Comparison of ENCODE assay signal across 11 mouse cellular contexts in the genomic region with DNA sequence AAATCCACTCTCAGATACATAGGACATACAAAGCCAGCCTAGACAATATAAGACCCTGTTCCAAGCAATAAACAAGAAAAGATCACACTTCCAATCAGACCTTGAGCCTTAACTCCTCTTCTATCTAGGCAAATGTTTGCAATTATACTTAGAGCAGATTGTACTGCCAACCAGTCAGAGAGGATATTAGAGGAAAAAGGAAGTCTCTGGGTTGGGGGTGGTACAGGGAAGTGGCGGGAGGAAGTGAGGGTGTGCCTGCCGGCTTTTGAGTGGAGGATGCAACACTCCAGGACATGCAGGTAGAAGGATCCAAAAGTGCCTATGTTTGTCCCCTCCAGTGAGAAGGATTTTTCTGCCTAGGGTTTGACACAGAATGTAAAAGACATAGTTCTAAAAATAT. TPM values are rescaled to one million over a fixed set of nuclear protein-coding genes. Genes with fewer than 3 reads are reported as not detected.
DNase-seq lines count a peak whose midpoint lies in the region; ATAC-seq and TF ChIP-seq lines count a peak whose summit lies in the region.
"Had no signal": no experiment of that assay in that cellular context is flagged by ENCODE, and none has a peak within 500 bp of the region (broad histone marks: within the 10 kb centered on the region; RNA-seq: fewer than 3 reads in every experiment).

No protein-coding gene starts in this region.

- whole genome bisulfite sequencing in lung, adult 2 months = 29% methylated on average over 2 of the region's 2 CpGs
- WGBS in liver, embryonic 16.5 days (ENCODE audit: insufficient replicate concordance) = 10% methylated on average over 2 of the region's 2 CpGs

- peak; percentile 59 for DNase-seq in lung, postnatal 25 days (ENCODE audit: low spot score)
- DNase-seq in lung, adult 2 months = no peak
- peak; percentile 57 for DNase-seq in thymus, postnatal 25 days
- no peak for DNase-seq in left cerebral cortex, adult 11 months (ENCODE audit: low spot score)
- DNase-seq: adrenal gland, adult 2 months; cerebellum, postnatal 25 days had no signal

- TF ChIP-seq CTCF in lung, adult 2 months (IDR thresholded peaks at IDR 0.05; ENCODE audit: insufficient read depth, low read length) = no peak

- H3K9ac ChIP-seq in liver, embryonic 16.5 days (ENCODE audit: low read depth, low read length) = no peak overlapping the region
- H3K9ac ChIP-seq: heart, embryonic 12.5 days had no signal

- no peaks in the 10 kb centered on the region for H3K36me3 ChIP-seq in liver, embryonic 16.5 days (ENCODE audit: control insufficient read depth, insufficient read depth)
- H3K36me3 ChIP-seq: heart, embryonic 12.5 days had no signal

- H3K9me3 ChIP-seq in liver, embryonic 16.5 days (replicated peaks; ENCODE audit: control insufficient read depth, low read length) = no peaks in the 10 kb centered on the region
- H3K9me3 ChIP-seq: heart, embryonic 12.5 days had no signal

- no peak overlapping the region for H3K4me3 ChIP-seq in lung, adult 2 months (replicated peaks; ENCODE audit: extremely low read depth, low read depth, low read length)
- no peak overlapping the region for H3K4me3 ChIP-seq in liver, embryonic 16.5 days (ENCODE audit: low read depth, low read length)
- H3K4me3 ChIP-seq: heart, embryonic 12.5 days had no signal

- H3K27ac ChIP-seq in liver, embryonic 16.5 days (ENCODE audit: low read length) = peak overlapping the region; percentile 29

- H3K4me2 ChIP-seq in liver, embryonic 16.5 days (ENCODE audit: low read depth, low read length) = peak overlapping the region; percentile 40; the same call in 1 of the 2 replicates
- H3K4me2 ChIP-seq: heart, embryonic 12.5 days had no signal

- H3K4me1 ChIP-seq in lung, adult 2 months (ENCODE audit: control insufficient read depth, insufficient read depth, low read length) = peaks cover 3% of the 10 kb centered on the region; the same call in 1 of the 2 replicates
- peaks cover 28% of the 10 kb centered on the region for H3K4me1 ChIP-seq in liver, embryonic 16.5 days (ENCODE audit: control insufficient read depth, low read depth, low read length)

- no peaks in the 10 kb centered on the region for H3K27me3 ChIP-seq in liver, embryonic 16.5 days (ENCODE audit: control insufficient read depth, insufficient read depth, low read depth, low read length)
- H3K27me3 ChIP-seq: heart, embryonic 12.5 days had no signal

- ATAC-seq in activated CD4-positive, CD25-positive, alpha-beta regulatory T cell, adult 4 months = peak; percentile 9
- no peak for ATAC-seq in liver, embryonic 16.5 days (ENCODE audit: low read depth)
- no peak for ATAC-seq in cerebellum, adult (ENCODE audit: insufficient number of reproducible peaks, low FRiP score, low TSS enrichment)
- ATAC-seq: intestine, postnatal 0 days had no signal

- no peak for TF ChIP-seq POLR2A in lung, adult 2 months (IDR thresholded peaks at IDR 0.05; ENCODE audit: borderline replicate concordance, extremely low read depth, low read depth, low read length)

RNA-seq across cellular contexts. Expression of a gene that starts 3.9 kb away (rescaled TPM):
- 38.3 and 46.6 TPM in 2 replicates for polyA plus RNA-seq in lung, adult 2 months (2012; rRNA removed)
- 10 to 100 TPM; 28.3 to 34.4 TPM for polyA plus RNA-seq in activated CD4-positive, CD25-positive, alpha-beta regulatory T cell, adult 4 months (2017; shearing (Covaris generic))
- 49.1 and 53.1 TPM in 2 replicates for polyA plus RNA-seq in liver, embryonic 16.5 days (2015; fragmentation: Nextera tagmentation; extraction: Ambion mirVana)

RNA-seq across cellular contexts. Expression of a gene that starts 53.0 kb away (rescaled TPM):
- 100.0 and 107 TPM in 2 replicates for polyA plus RNA-seq in lung, adult 2 months (2012; rRNA removed)
- 10 to 100 TPM in 1 of 2 experiments, 1 to 10 TPM in 1; 9.2 to 14.6 TPM for polyA plus RNA-seq in activated CD4-positive, CD25-positive, alpha-beta regulatory T cell, adult 4 months (2017; shearing (Covaris generic))
- polyA plus RNA-seq in liver, embryonic 16.5 days (2015; fragmentation: Nextera tagmentation; extraction: Ambion mirVana) = 8.9 and 10.4 TPM in 2 replicates

Comparison
In these comparisons a context has a peak if more than half of its experiments do, and no peak if none do; other contexts are left out.
1. DNase-seq: peak in lung, postnatal 25 days (single experiment) and thymus, postnatal 25 days (single experiment); none in lung, adult 2 months (single experiment) and left cerebral cortex, adult 11 months (single experiment).